Mouse (Mus musculus) thymus, postnatal 0 days (tissue): Measurements from ENCODE around the gene Nup107. TPM values are rescaled to one million over a fixed set of nuclear protein-coding genes. Genes with fewer than 3 reads are reported as not detected.
"Not testable (repeated sequence)": the region's sequence is repeated elsewhere in the genome, so short reads cannot be mapped to it uniquely, and the experiment has no call there.

Source experiments
- DNase-seq: peaks from one replicate; pipeline ENCODE4 v3.0.0-alpha.2; 2015; ENCODE audit warnings: low spot score
- polyA plus RNA-seq: library from polyadenylated mRNA; unstranded; fragments of >200 nt; fragmentation: Nextera tagmentation; extraction: Ambion mirVana; gene quantifications from 2 replicates; pipeline ENCODE4 v1.2.1, GENCODE M21; 2015

The Nup107 gene
- polyA plus RNA-seq, 1 experiment from 2014 or later = 73.7 TPM

DNA sequence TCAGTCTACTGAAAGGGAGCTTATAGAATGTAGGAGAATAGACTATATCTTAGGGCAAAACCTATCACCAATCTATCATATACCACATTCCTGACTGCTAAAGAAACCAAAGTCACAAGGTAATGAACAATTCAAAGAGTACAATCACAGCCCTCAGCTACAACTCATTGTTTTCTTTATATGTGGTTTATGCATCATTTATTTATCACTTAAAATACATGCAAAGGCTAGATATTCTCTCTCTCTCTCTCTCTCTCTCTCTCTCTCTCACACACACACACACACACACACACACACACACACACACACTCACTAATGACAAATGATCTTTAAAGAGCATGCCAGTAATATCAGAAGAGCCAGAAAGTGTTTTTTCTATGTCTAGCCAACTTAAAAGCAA is 86.7 kb downstream of the Nup107 start:
- DNase-seq = no peak

GRCm38 (mm10) chr10:117704964-117705335 is 87.6 kb downstream of the Nup107 start:
- DNase-seq = no peak

DNA sequence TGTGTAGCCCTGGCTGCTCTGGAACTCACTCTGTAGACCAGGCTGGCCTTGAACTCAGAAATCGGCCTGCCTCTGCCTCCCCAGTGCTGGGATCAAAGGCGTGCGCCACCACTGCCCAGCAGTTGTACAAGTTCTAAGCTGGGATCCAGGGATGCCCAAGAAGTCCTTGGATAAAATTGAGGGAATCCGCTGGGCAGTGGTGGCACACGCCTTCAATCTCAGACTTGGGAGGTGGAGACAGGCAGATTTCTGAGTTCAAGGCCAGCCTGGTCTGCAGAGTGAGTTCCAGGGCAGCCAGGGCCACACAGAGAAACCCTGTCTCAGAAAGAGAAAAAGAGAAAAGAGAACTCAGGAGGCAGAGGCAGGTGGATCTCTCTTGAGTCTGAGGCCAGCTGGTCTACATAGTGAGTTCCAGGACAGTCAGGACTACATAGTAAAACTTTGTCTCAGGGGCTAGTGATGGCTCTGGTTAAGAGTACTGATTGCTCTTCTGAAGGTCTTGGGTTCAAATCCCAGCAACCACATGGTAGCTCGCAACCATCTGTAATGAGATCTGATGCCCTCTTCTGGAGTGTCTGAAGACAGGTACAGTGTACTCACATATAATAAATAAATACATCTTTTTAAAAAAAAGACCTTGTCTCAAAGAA is 88.1 kb downstream of the Nup107 start:
- not testable (repeated sequence) for DNase-seq

GRCm38 (mm10) chr10:117703506-117703905 is 89.0 kb downstream of the Nup107 start:
- no peak for DNase-seq

GRCm38 (mm10) chr10:117702024-117702833 is 90.3 kb downstream of the Nup107 start:
- DNase-seq = no peak

DNA sequence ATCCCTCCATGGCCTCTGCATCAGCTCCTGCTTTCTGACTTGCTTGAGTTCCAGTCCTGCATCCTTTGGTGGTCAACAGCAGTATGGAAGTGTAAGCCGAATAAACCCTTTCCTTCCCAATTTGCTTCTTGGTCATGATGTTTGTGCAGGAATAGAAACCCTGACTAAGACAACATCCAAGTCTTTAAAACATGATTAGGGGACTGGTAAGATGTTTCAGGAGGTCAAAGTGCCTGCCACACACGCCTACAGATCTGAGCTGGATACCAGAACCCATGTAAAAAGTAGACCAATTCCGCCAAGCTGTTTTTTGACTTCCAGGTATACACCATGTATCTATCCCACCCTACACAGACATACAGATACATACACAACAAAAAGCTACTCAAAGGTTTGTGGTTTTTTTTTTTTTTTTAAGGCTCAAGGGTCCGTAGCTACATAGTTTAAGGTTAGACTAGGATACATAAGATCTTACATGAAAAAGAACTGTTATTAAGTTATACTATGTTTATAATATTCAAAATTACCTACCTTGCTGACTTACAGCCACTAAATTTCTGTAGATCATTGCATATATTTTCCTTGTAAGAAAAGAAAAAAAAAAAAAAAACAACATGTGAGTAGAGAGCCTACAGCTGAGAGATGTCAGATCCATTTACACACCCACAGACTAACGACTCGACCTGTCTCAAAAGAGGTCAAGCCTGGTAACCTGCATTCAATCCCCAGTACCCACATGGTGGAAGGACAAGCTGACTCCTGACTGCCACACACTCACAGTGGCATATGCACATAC is 91.3 kb downstream of the Nup107 start:
- DNase-seq = no peak

Other genes starting within 250 kb of the Nup107 start
- gene Cpm, start 163.2 kb downstream of the Nup107 start, polyA plus RNA-seq = 3.0 and 3.5 TPM in 2 replicates
- gene Mdm2, start 81.9 kb downstream of the Nup107 start, polyA plus RNA-seq = 35.5 and 44.6 TPM in 2 replicates
- 8.1 and 8.4 TPM in 2 replicates for gene Slc35e3, start 46.3 kb downstream of the Nup107 start, polyA plus RNA-seq
- 234 and 261 TPM in 2 replicates for gene Rap1b, start 53.3 kb upstream of the Nup107 start, polyA plus RNA-seq